Mouse (Mus musculus): ENCODE data around the gene Hmgcs1. TPM values are rescaled to one million over a fixed set of nuclear protein-coding genes. Genes with fewer than 3 reads are reported as not detected.

Hmgcs1 gene
- 47.3 TPM for polyA plus RNA-seq (2017; shearing (Covaris generic))

GRCm38 (mm10) chr13:119690039-119690728, at the start of gene Hmgcs1:
TSS of gene Hmgcs1 (plus strand) at chr13:119690379.

GRCm38 (mm10) chr13:119755681-119756471, 65.7 kb downstream of the Hmgcs1 start, which contains the start of gene Nim1k:
TSS of gene Nim1k (minus strand) at chr13:119755882.

Other genes with a start within 250 kb of the Hmgcs1 start
- 123 TPM for gene 4833420G17Rik, start 227.6 kb upstream of the Hmgcs1 start, polyA plus RNA-seq (2017; shearing (Covaris generic))
- 2.3 TPM for gene Tmem267, start 202.3 kb upstream of the Hmgcs1 start, polyA plus RNA-seq (2017; shearing (Covaris generic))
- 0.51 TPM for gene 3110070M22Rik, start 202.0 kb upstream of the Hmgcs1 start, polyA plus RNA-seq (2017; shearing (Covaris generic))
- not detected for gene Ccl28, start 66.6 kb upstream of the Hmgcs1 start, polyA plus RNA-seq (2017; shearing (Covaris generic))
- 0.29 TPM for gene Nim1k, start 65.5 kb downstream of the Hmgcs1 start, polyA plus RNA-seq (2017; shearing (Covaris generic))
- gene Zfp131, start 100.5 kb downstream of the Hmgcs1 start, polyA plus RNA-seq (2017; shearing (Covaris generic)): 26.0 TPM
- not detected for gene AF067063, start 139.8 kb downstream of the Hmgcs1 start, polyA plus RNA-seq (2017; shearing (Covaris generic))
- gene D13Ertd608e, start 145.6 kb downstream of the Hmgcs1 start, polyA plus RNA-seq (2017; shearing (Covaris generic)): not detected
- not detected for gene Tcstv1, start 204.4 kb downstream of the Hmgcs1 start, polyA plus RNA-seq (2017; shearing (Covaris generic))
- gene Gm21761, start 238.9 kb downstream of the Hmgcs1 start, polyA plus RNA-seq (2017; shearing (Covaris generic)): not detected

Measured in inflammation-experienced regulatory T-cells, adult 16 weeks (primary cell).